Mouse (Mus musculus) embryonic fibroblast, embryonic 13.5 days (primary cell): ENCODE data around the gene Grin3b.
A peak's percentile ranks its signal among the peaks of the same experiment; 100 is the strongest.

Experiments
- CTCF ChIP-seq: IDR thresholded peaks from 2 replicates; pipeline ENCODE4 v1.5.1; 2011; ENCODE audit warnings: mild to moderate bottlenecking, control low read depth, low read length, moderate library complexity, borderline replicate concordance; ENCODE audit not compliant: insufficient read depth
- POLR2A ChIP-seq: IDR thresholded peaks from 2 replicates; pipeline ENCODE4 v1.6.1; 2011; ENCODE audit warnings: low read depth, mild to moderate bottlenecking, control low read depth, low read length, moderate library complexity

GRCm38 (mm10) chr10:79989272-79989786 is 18.8 kb downstream of the Grin3b start:
- TF ChIP-seq POLR2A: peak; percentile 56; the same call in 1 of the 2 replicates
- TF ChIP-seq CTCF: no peak
